Mouse (Mus musculus) CH12.LX (cell line): ENCODE data around the gene Noxo1. TPM values are rescaled to one million over a fixed set of nuclear protein-coding genes. Genes with fewer than 3 reads are reported as not detected.

Source experiments
- DNase-seq: peaks from one replicate; pipeline ENCODE4 v3.0.0-alpha.2; 2013; ENCODE audit errors: extremely low read depth
- H3K27ac ChIP-seq: 2 replicates; pipeline ENCODE4 v1.5.1; 2012; ENCODE audit warnings: low read depth, mild to moderate bottlenecking, control low read depth, moderate library complexity; ENCODE audit not compliant: insufficient read depth
- H3K27me3 ChIP-seq: replicated peaks from 2 replicates; pipeline ENCODE3; 2012; ENCODE audit warnings: inconsistent platforms
- H3K36me3 ChIP-seq, 2 experiments: replicated peaks in 1 of 2; 2 replicates each; pipeline versions ENCODE3 to v1.6.1; 2012; ENCODE audit warnings: inconsistent platforms in 1 of 2, low read length in 1 of 2, mild to moderate bottlenecking in 1 of 2, mixed read lengths in 1 of 2, moderate library complexity in 1 of 2; ENCODE audit not compliant: control insufficient read depth in 1 of 2, insufficient read depth in 1 of 2
- H3K4me1 ChIP-seq, 2 experiments: 2 replicates each; pipeline ENCODE4 v1.6.1; 2012; ENCODE audit warnings: inconsistent platforms in 1 of 2, moderate library complexity in 1 of 2; ENCODE audit not compliant: insufficient read depth in 2 of 2, control insufficient read depth in 1 of 2
- H3K4me2 ChIP-seq: 2 replicates; pipeline ENCODE4 v1.6.1; 2012; ENCODE audit warnings: low read depth, mild to moderate bottlenecking, control low read depth; ENCODE audit not compliant: poor library complexity, insufficient read depth, severe bottlenecking
- H3K4me3 ChIP-seq, 3 experiments: fragments of 150-350 bp in 1 of 3; sonication (generic) in 1 of 3; replicated peaks in 1 of 3; 2 replicates each; pipeline versions ENCODE3 to v1.5.1; 2011 to 2012; ENCODE audit warnings: low read depth in 2 of 3, low read length in 2 of 3, mild to moderate bottlenecking in 2 of 3, moderate library complexity in 2 of 3, control low read depth in 1 of 3, improper control_type of control experiment in 1 of 3, inconsistent platforms in 1 of 3, mixed read lengths in 1 of 3; ENCODE audit not compliant: poor library complexity in 1 of 3
- H3K79me2 ChIP-seq: replicated peaks from 2 replicates; pipeline ENCODE4 v1.6.1; 2012; ENCODE audit warnings: mild to moderate bottlenecking, moderate library complexity; ENCODE audit not compliant: control insufficient read depth, poor library complexity, insufficient read depth, severe bottlenecking; ENCODE audit errors: extremely low read depth
- H3K9ac ChIP-seq: 2 replicates; pipeline ENCODE4 v1.6.1; 2012; ENCODE audit warnings: low read depth, mild to moderate bottlenecking, control low read depth, moderate library complexity; ENCODE audit not compliant: insufficient read depth
- H3K9me3 ChIP-seq: replicated peaks from 2 replicates; pipeline ENCODE3; 2012; ENCODE audit warnings: low read length, inconsistent platforms, mixed read lengths
- CHD1 ChIP-seq: IDR thresholded peaks from 2 replicates; pipeline ENCODE4 v1.6.1; 2012; ENCODE audit warnings: low read depth, low read length, improper control_type of control experiment, inconsistent platforms
- CTCF ChIP-seq, 2 experiments: IDR thresholded peaks in 1 of 2; conservative IDR thresholded peaks in 1 of 2; 2 replicates each; pipeline ENCODE4 v1.5.1; 2011 to 2012; ENCODE audit warnings: low read depth in 2 of 2, low read length in 2 of 2, improper control_type of control experiment in 1 of 2, inconsistent platforms in 1 of 2, mild to moderate bottlenecking in 1 of 2, moderate library complexity in 1 of 2
- E2F4 ChIP-seq: IDR thresholded peaks from 2 replicates; pipeline ENCODE4 v1.6.1; 2011; ENCODE audit warnings: low read depth, low read length, improper control_type of control experiment; ENCODE audit not compliant: insufficient replicate concordance
- HCFC1 ChIP-seq: IDR thresholded peaks from 2 replicates; pipeline ENCODE4 v1.6.1; 2012; ENCODE audit warnings: low read depth, mild to moderate bottlenecking, inconsistent platforms, low read length, improper control_type of control experiment
- IRF4 ChIP-seq: IDR thresholded peaks from 2 replicates; pipeline ENCODE4 v1.6.1; 2014; ENCODE audit warnings: low read depth, mild to moderate bottlenecking, inconsistent platforms, low read length, improper control_type of control experiment
- JUN ChIP-seq: IDR thresholded peaks from 2 replicates; pipeline ENCODE4 v1.6.1; 2011; ENCODE audit warnings: low read depth, mild to moderate bottlenecking, low read length, improper control_type of control experiment, moderate library complexity; ENCODE audit not compliant: insufficient read depth
- JUND ChIP-seq: conservative IDR thresholded peaks from 2 replicates; pipeline ENCODE4 v1.6.1; 2011; ENCODE audit warnings: low read depth, low read length, improper control_type of control experiment
- KAT2A ChIP-seq: IDR thresholded peaks from 2 replicates; pipeline ENCODE4 v1.6.1; 2012; ENCODE audit warnings: low read length, improper control_type of control experiment, inconsistent platforms; ENCODE audit not compliant: insufficient replicate concordance
- MAFK ChIP-seq: IDR thresholded peaks from 2 replicates; pipeline ENCODE4 v1.6.1; 2011; ENCODE audit warnings: low read length, improper control_type of control experiment; ENCODE audit not compliant: insufficient replicate concordance
- MAX ChIP-seq: IDR thresholded peaks from 2 replicates; pipeline ENCODE4 v1.6.1; 2011; ENCODE audit warnings: low read length, improper control_type of control experiment
- MEF2A ChIP-seq: IDR thresholded peaks from 2 replicates; pipeline ENCODE4 v1.6.1; 2014; ENCODE audit warnings: low read depth, mild to moderate bottlenecking, inconsistent platforms, low read length, improper control_type of control experiment, borderline replicate concordance
- MYC ChIP-seq: IDR thresholded peaks from 2 replicates; pipeline ENCODE4 v1.6.1; 2011; ENCODE audit warnings: low read depth, mild to moderate bottlenecking, improper control_type of control experiment, low read length
- POLR2A ChIP-seq: IDR thresholded peaks from 2 replicates; pipeline ENCODE4 v1.6.1; 2011; ENCODE audit warnings: low read depth, mild to moderate bottlenecking, improper control_type of control experiment, low read length
- RAD21 ChIP-seq: IDR thresholded peaks from 2 replicates; pipeline ENCODE4 v1.6.1; 2011; ENCODE audit warnings: low read depth, mild to moderate bottlenecking, low read length, improper control_type of control experiment, moderate library complexity
- RCOR1 ChIP-seq: conservative IDR thresholded peaks from 2 replicates; pipeline ENCODE4 v1.6.1; 2012; ENCODE audit warnings: low read depth, mild to moderate bottlenecking, inconsistent platforms, low read length, improper control_type of control experiment
- SIN3A ChIP-seq: IDR thresholded peaks from 2 replicates; pipeline ENCODE4 v1.6.1; 2012; ENCODE audit warnings: low read length, improper control_type of control experiment, inconsistent platforms
- SMC3 ChIP-seq: IDR thresholded peaks from 2 replicates; pipeline ENCODE4 v1.6.1; 2011; ENCODE audit warnings: low read depth, low read length, improper control_type of control experiment
- TBP ChIP-seq: conservative IDR thresholded peaks from 2 replicates; pipeline ENCODE4 v1.6.1; 2011; ENCODE audit warnings: low read depth, low read length, improper control_type of control experiment
- TCF12 ChIP-seq: IDR thresholded peaks from 2 replicates; pipeline ENCODE4 v1.6.1; 2014; ENCODE audit warnings: low read depth, mild to moderate bottlenecking, inconsistent platforms, low read length, improper control_type of control experiment
- ZC3H11A ChIP-seq: IDR thresholded peaks from 2 replicates; pipeline ENCODE4 v1.6.1; 2012; ENCODE audit warnings: low read depth, mild to moderate bottlenecking, inconsistent platforms, low read length, improper control_type of control experiment
- ZKSCAN1 ChIP-seq: IDR thresholded peaks from 2 replicates; pipeline ENCODE4 v1.6.1; 2012; ENCODE audit warnings: low read depth, inconsistent platforms, low read length, improper control_type of control experiment, borderline replicate concordance
- ZNF384 ChIP-seq: IDR thresholded peaks from 2 replicates; pipeline ENCODE4 v1.6.1; 2012; ENCODE audit warnings: low read depth, low read length, improper control_type of control experiment, inconsistent platforms
- dilution Hi-C: fragments of 300-500 bp; cut with MboI; formaldehyde crosslinking; loops from 2 replicates; pipeline ENCODE4 v1.14.3; 2020; ENCODE audit warnings: low sequenced_read_pairs; ENCODE audit not compliant: extremely low pct_unique_long_range_greater_than_20kb, extremely low pct_ligation_motif_present
- in situ Hi-C: fragments of 300-500 bp; cut with MboI; formaldehyde crosslinking; loops from 3 replicates; pipeline ENCODE4 v1.14.3; 2019; ENCODE audit warnings: low sequenced_read_pairs, low pct_ligation_motif_present, low pct_unique_long_range_greater_than_20kb, mixed read lengths
- polyA plus RNA-seq: library from polyadenylated mRNA; unstranded; fragments of >175 nt; gene quantifications from 2 replicates; pipeline ENCODE4 v1.2.1, GENCODE M21; 2012; ENCODE audit warnings: low read depth; ENCODE audit not compliant: insufficient read length
- total RNA-seq, 2 experiments: library from RNA; depleted of rRNA; stranded (reverse); fragments of 300-350 nt in 1 of 2; fragments of >200 nt in 1 of 2; gene quantifications; 2 replicates each; pipeline ENCODE4 v1.2.3; 2012 to 2014

Gene Noxo1
- total and polyA plus RNA-seq, 3 experiments: 0.47 to 2.5 (median 0.89) TPM

GRCm38 (mm10) chr17:24667416-24667815, 28.6 kb upstream of the Noxo1 start:
- Histone ChIP-seq H3K4me3 (no peak overlapping the region), H3K79me2 (peaks cover 25% of the 10 kb centered on the region), H3K9ac (no peak overlapping the region), H3K4me1 (peaks cover 5 to 39% of the 10 kb centered on the region in 2 experiments; a peak in 2 of 4 replicates), H3K27ac (no peak overlapping the region), H3K4me2 (0 out of 2 replicates have a peak overlapping the region, but pooled peaks have one; percentile 37), H3K27me3 (no peaks in the 10 kb centered on the region), H3K9me3 (no peaks in the 10 kb centered on the region), H3K36me3 (no peaks in the 10 kb centered on the region)
- dilution Hi-C loops: no loop called here
- TF ChIP-seq MYC (peak; percentile 70; the same call in 1 of the 2 replicates), JUND (0 out of 2 replicates have a peak, but pooled peaks have one; percentile 27), ZNF384 (peak; percentile 53; the same call in 1 of the 2 replicates), TCF12 (0 out of 2 replicates have a peak, but pooled peaks have one; percentile 16), IRF4 (peak; percentile 57), TBP (no peak), ZKSCAN1 (no peak), KAT2A (no peak), JUN (no peak), POLR2A (no peak), E2F4 (no peak), RCOR1 (no peak; the same call in 1 of the 2 replicates), CTCF (conservative IDR thresholded peaks at IDR 0.05 in 1 of 2, IDR thresholded peaks at IDR 0.05 in 1 of 2; ENCODE audit: low read depth in 2 of 2, low read length in 2 of 2) (peak; percentile 78 to 93), ZC3H11A (peak; percentile 42), SMC3 (peak; percentile 82), RAD21 (peak; percentile 81), CHD1 (no peak), SIN3A (peak; percentile 64; the same call in 1 of the 2 replicates), MAFK (peak; percentile 36; the same call in 1 of the 2 replicates), MEF2A (0 out of 2 replicates have a peak, but pooled peaks have one; percentile 15), HCFC1 (peak; percentile 36; the same call in 1 of the 2 replicates), MAX (peak; percentile 53; the same call in 1 of the 2 replicates)
- in situ Hi-C loops: no loop called here
- peak; percentile 85 for DNase-seq
